Mouse (Mus musculus) telencephalon, adult 2 months (tissue): Measurements from ENCODE around the gene Syne2.
A peak's percentile ranks its signal among the peaks of the same experiment; 100 is the strongest.

Source experiments
- DNase-seq: peaks from one replicate; pipeline ENCODE4 v3.0.0-alpha.2; 2011; ENCODE audit warnings: low read depth, low spot score

Syne2 gene

DNA sequence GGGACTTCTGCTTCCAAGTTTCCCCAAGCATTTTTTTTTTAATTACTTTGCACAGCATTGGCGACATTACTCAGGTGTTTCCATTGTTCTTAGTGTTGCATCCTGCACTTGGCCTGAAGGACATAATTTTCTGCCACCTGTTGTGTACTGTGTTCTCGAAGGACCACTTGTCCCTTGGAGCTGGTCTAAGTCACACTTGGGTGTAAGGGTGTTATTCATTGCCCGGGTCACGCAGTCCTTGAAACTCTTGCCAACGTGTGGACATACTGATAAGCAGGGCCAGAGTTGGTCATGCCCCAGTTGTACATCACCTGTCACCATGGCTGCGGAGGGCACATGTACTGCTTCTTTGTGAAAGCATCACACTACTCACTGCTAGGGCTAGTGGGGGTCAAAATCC, 228.6 kb downstream of the Syne2 start:
- no peak for DNase-seq

DNA sequence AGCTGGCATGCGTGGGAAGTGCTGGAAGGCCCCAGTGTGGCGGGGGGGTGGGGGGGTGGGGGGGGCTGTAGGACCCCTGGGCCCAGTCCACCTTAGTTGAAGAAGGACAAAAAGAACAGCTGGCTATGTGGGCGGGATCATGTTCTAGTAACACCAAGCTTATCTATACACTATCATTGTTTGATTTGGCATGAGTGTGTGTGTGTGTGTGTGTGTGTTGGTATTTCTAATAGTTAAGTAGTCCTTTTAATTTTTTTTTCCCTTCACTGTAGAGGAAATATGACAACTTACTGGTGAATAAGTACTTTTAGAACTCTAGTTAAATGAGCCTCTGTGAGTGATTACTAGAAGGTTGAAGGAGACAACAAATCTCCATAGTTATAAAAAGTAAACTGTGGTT, 230.0 kb downstream of the Syne2 start:
- no peak for DNase-seq

DNA sequence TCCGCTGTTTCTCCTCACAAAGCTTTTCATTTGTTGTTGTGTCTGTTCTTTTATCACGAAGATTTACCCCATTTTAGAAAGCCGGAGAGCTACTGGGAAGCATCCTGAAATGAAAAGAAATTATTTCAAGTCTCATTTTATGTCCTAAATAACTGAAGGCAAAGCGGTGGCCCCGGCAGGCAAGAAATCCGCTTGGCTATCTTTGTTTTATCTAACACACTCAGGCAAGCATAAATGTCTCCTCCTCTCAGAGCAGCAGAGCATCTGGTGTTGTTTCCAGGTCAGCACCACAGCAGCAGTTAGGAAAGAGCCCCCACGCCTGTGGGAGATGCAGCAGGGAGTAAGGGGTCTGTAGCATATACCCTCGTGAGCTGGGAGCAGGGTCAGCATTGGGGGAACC, 230.7 kb downstream of the Syne2 start:
- no peak for DNase-seq

DNA sequence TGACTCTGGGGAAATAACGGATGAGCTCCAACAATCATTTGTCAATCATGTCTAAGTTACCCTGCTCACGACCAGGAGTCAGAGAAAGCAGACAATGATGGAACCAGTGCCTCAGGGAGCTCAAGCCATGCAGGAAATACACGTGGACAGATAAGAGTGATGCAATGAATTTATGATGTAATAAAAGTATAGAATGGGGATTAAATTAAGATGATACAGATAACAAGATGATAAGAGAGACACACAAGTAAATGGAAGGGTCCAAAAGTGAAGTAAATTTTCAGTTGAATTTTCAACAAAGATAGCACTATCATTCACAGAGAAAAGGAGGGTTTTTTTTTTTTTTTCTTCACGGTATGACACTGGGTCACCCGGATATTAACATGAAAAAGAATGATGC, 231.4 kb downstream of the Syne2 start:
- no peak for DNase-seq

DNA sequence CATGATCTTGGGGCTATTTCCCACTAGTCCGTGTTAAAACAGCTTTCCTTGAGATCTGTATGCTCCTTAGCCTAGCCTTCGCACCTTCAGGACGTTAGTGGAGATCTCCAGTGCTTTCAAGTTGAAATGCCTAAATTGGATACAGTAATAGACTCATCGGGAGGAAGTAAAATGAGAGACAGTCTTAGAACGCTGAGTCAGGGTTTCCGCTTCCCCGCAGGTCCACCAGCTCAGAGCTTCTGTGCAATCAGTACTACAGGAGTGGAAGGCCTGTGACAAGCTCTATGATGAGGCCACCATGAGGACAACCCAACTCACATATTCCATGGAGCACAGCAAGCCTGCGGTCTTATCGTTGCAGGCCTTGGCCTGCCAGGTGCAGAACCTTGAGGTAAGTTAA, 233.9 kb downstream of the Syne2 start:
- no peak for DNase-seq

DNA sequence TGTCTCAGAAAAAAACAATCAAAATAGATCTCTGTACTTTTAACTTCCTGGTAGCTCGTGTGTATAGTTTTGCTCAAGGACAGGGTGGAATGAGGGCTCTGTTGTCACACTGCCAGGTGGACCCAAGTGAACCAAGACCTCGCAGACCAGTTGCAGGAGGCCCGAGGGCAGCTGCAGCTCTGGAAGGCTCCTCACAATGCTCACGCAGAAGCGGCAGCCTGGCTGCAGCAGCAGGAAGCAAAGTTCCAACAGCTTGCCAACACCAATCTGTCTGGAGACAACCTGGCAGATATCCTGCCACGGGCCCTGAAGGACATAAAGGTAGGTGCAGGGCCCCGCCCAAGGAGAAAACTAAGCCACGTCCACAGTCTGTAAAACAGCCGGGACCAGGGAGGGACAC, 236.7 kb downstream of the Syne2 start:
- no peak for DNase-seq

DNA sequence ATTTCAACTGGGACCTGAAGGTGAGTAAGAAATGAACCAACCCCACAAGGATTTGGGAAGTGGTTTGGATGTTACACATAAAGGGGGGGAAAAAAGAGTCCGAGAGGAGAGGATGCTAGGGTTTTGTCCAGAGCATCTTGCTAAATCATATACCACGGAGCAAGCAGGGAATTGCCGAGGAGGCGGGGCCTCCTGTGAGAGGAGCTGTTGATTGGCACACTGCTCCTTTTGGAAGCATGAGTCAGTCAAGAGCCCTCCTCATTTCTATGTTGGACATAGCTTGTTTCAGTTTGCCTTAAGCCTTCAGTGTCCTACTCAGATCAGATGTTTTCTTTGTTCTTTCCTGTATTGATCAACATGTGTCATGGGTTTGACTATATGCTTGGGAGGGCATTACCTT, 245.1 kb downstream of the Syne2 start:
- DNase-seq = no peak

DNA sequence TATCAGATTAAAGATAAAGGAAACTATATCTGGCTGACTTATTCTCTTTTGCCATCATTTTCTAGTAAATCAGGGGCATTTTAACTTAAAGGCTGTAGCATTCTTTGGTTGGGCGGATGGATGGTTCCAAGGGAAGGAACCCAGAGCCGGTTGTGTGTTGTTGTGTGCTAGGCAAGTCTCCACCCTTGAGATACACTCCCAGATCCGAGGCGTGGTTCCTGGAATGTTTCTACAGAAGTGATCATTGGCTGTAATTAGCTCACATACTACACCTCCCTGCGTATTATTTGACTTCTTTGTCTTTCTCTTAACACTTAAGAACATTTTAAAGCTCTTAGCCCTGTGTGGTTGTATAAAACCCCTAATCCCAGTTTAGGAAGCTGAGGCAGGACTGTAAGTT, 252.5 kb downstream of the Syne2 start:
- DNase-seq = no peak

DNA sequence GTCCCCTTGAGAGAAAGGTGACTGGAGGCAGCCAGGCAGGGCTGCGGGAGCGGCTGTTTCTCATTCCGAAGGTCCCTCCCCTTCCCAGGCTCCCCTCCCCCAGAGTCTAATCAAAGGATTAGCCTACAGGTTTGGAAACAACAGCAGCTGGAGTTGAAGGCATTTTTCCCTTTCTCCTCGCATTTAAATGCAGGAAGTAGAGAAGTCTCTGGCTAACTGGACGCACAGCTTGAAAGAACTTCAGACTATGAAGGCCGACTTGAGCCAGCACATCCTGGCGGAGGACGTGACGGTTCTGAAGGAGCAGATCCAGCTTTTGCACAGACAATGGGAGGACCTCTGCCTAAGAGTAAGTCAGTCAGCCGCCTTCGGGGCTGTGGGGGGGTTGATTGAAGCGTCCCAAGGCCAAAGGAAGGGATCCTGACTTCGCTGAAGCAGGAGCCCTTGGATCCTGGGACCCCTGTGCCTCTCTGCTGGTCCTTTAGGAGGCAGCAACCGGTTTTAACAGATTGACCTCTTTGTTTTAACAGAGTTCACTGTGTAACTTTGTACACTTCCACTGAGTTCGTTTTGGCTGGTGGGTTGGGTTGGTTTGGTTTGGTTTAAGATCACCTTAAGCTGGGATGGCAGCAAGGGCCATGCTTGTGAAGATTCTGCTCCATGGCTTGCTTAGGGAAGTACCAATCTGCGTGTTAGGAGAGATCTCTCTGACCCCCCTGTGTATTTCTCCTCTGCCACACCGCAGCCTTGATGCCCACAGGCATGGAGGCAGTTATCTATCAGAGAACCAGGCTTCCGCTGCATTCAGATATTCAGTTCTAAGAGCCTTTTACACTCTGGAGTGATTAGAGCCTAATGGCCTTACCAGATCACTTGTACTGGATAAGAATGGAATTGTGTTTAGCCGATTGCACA, 254.3 kb downstream of the Syne2 start:
- no peak for DNase-seq

DNA sequence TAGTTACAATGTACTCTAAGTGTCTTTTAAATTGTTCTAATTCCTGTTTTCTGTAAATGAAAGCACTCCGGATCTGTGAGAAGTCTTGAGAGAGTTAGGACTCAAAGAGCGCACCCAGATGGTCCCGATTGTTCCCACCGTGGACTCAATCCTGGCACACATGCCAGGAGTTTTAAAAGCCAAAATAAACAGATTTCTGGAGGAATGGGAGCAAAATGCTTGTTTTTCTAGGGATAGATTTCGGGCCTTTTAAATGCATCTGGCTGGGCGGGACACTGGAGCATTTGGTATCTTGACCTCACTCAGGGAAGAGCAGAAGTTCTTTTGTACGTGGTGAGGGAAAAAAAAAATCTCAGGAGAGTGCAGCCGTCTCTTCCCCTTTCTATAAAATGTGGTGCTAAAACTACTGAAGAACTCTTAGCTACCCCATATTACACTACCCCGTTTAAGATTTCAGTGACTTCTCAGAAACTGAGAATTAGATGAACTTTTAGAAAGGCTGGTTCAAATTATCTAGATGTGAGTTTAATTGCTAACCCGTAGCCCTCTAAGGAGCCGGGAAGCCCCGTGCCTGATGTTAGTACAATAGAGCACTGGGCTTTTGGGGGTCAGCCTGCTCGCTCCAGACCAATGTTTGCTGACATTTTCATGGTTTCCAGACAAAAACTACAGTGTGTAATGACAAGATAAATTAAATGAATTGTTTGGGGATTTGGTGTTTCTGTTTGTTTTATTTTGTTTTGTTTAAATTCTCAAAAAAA, 255.3 kb downstream of the Syne2 start:
- DNase-seq = no peak

DNA sequence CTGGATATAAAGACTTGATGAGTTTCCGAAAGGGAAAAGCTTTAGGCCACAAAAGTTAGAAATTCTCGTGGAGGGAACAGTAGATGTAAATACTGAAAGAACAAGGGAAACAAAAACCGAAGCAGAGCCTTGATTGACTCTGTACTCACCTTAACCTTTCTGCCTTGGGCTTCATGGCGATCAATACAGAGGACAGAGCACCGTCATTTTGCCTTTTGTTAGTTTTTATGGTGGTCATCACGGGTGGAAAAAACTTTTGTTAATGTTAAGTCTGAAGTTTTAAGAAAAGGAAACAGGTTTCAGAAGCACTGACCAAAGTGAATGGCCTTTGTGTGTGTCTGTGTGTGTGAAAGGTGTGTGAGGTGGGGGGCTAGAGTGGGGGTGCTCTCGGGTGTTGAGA, 256.0 kb downstream of the Syne2 start:
- no peak for DNase-seq

DNA sequence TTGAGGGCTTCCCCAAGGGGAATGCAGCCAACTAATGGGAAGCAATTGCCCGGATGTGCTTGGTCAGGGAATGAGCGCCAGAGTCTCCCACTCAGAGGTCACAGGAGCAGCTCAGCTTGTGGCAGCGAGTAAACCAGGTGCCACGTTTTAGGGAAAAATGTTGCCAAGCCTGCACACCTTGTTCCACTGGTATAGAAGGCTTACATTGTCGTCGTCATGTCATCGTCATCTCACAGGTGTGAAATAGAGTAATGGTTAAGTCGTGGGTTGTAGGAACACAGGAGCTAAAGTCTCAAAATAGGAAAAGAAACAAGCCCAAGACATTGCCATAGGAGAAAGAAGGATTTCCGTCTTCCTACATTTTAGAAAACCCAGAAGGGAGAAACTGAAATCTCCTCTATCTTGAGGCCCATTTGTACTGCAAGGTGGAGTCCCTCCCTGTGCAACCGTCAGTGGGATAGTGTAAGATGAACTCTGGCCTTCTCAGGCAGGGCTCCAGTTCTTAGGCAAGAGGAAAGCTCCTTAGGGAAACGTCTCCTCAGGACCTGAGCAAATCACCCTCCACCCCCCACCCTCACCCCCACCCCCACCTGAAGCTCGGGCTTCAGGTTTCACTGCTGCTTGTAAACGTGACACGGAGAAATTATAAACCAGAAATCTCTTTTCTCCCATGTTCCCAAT, 263.1 kb downstream of the Syne2 start:
- DNase-seq = no peak

DNA sequence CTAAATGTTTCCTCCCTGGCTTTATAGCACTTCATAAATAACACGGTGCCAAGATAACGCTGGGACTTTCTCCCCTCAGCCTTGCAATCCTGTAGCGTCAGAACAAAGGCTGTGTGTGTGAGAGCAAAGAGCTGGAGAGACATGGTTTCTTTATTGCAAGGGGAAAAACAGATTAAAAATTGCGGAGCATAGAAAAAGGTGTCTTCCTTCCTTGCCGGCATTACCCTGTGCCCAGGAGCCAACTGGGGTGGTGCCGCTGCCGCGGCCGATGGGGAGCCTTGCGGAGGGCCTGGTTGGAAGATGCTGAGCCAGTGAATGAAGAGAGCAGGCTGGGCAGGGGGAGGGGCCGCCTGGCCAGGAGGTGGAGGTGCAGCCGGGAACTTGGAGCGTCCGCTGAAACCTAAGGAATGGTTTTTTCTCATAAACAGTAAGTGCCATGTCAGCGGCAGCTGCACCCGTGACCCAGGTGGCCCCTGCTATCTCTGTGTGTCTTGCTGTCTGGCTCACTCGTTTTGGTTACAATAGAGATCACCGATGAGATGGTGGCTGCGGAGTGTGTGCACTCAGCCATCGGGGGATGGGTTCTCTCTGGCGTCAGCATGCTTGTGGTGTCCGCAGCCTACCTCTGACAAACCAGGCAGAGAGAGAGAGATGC, 263.8 kb downstream of the Syne2 start:
- peak; percentile 79 for DNase-seq

DNA sequence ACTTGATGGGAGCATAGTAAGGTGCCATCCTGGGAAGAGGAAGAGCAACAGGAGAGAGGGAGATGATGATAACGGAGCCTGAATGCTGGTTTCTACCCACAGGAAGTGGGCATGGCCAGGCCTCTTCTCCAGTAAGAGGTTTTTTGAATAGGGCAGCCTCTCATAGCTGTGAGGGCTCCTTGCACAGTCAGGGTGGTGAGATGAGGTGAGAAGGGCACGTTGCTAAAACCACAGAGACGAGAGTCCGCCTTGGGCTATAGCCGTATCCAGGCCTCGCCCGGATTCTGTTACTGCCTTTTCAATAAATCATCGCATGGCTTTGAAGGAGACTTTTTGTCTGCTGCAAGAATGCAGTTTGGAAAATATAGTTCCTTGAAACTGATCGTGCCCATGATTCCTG, 267.1 kb downstream of the Syne2 start:
- no peak for DNase-seq

DNA sequence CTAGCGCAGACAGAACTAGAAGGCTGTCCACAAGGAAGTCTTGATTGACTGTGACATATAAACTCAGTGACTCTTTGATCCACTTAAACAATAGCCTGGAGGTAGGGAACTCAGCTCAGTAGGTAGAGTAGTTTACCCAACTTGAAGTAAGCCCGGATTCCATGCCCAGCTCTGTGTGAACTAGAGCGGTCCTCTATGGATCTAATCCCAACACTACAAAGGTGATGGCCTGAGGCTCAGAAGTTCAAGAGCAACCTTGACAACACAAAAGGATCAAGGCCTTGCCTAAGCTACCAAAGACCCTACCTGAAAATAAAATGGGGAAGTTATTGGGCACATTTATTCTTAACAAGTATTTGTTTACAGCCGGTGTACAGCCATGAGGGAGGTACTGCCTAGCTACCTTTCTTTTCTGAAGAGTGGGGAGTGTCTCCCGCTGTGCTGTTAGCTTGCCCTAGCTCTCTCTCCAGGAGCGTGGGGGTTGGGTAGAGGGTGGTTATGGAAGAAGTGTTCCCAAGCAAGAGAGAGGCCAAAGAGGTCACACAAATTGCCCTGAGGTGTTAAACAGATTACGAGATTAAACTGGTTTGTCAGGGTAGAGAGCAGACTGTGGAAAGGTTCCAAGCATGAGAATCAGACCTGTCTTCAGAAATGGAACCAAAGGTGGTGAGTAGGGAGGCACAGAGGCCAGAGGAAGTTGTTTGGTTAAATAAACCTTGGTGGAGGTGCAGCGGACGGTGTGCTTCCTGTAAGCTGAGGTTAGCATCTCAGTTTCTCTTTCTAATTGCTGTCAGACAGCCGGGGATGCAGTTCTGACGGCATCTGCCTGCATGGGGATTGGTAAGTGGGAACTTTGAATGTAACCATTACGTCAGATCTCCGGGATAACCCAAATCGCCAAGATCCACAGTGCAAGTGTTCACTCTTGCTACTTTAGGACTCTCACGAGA, 268.3 kb downstream of the Syne2 start:
- DNase-seq = no peak

DNA sequence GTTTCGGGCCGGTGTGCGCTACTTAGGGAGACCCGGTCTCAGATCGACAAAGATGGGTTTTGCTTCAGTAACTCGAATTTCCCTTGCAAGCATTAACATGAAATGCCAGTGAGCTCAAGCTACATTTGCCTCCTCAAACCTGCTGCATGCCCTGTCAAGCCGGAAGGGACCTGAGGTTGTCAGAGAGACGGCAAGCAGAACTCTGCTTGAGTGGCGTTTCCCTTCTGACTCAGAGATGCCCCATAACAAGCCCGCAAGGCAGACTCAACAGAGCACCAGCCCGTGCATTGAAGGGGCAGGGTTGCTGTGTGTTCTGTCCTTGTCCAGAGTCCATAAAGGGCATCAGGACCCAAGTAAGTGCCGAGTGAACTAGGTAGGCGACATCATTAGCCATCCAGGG, 269.1 kb downstream of the Syne2 start:
- DNase-seq = no peak

DNA sequence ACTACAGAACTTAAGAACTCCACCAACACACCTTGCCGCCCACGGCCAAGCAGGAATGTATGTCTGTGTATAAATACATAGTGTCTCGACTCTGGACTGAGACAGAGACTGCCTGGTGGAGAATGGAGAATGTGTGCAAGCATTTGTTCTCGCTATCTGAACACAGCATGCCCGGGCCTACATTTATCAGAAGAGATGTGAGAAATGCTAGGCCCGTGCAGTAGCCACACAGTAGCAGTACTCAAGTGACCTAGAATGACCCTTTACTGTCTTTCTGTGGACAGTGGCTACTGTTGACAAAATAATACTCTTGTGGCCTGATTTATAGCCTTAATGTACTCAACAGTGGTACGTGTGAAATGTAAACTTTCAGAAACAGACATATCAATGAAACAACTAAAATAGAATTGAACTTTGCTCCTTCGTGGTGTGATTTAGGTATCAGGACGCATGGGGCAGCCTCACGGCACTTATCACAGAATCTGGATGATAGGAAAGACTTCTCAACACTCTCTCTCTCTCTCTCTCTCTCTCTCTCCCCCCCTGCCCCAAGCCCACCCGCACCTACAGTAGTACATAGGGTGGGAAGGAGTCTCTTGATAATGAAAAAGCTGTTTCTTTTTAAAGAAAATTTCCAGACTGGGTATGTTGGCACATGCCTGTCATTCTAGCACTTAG, 275.0 kb downstream of the Syne2 start:
- no peak for DNase-seq

DNA sequence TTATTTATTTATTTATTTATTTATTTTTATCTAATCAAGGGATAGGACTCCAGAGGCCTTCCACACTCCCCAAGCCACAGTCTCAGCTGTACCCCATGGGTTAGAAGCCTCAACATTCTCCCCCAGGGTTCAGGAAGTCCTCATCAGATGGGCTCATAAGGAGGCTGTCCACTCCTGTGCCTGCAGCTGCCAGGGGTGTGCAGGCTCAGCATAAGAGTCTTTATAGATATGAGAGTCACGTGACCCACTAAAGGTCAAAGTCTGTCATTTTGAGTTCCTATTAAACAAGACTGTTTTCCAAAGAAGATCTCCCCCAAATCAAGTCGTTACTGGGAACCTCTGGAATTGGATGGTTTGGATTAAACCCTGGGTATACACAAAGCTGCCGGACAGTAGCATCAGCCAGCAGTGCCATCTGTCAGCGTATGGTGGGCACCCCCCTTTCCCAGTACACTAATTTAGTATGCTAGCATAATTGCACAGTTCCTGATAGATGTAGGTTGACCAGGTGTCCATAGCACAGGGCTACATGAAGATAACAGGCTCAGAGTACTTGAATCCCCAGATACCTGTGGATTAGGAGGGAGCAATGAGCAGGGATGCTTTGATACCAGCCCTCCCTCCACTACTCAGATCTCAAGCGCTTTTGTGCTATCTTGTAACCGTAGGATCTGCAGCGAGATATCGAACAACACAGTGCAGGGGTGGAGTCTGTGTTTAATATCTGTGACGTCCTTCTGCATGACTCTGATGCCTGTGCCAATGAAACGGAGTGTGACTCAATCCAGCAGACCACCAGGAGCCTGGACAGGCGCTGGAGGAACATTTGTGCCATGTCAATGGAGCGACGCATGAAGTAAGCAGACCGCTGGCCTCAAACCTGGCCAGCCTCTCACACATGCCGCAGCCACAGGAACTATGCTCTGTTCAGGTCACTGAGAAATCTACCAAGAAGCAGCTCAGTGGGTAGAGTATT, 276.0 kb downstream of the Syne2 start:
- DNase-seq = no peak
